Mouse (Mus musculus) heart, adult 18-20 months (tissue): ENCODE results near the gene Zfp715. TPM values are rescaled to one million over a fixed set of nuclear protein-coding genes. Genes with fewer than 3 reads are reported as not detected.
"Not testable (repeated sequence)": the region's sequence is repeated elsewhere in the genome, so short reads cannot be mapped to it uniquely, and the experiment has no call there.

Source experiments
- DNase-seq, 2 experiments: peaks; one replicate each; pipeline ENCODE4 v3.0.0; 2021 to 2022; ENCODE audit warnings: mixed read lengths in 1 of 2
- total RNA-seq, 2 experiments: library from RNA; stranded (reverse); gene quantifications; 2 replicates each; pipeline ENCODE4 v1.2.3; 2021

Gene Zfp715
- total RNA-seq, 2 experiments from 2014 or later = 12.8 to 16.2 TPM

- peak; percentile 66 to 79 for DNase-seq
Measured at GRCm38 (mm10) chr7:43305235-43305634, 7.9 kb downstream of the Zfp715 start.

- DNase-seq = no peak
Measured at GRCm38 (mm10) chr7:43291524-43291923, 21.6 kb downstream of the Zfp715 start.

DNA sequence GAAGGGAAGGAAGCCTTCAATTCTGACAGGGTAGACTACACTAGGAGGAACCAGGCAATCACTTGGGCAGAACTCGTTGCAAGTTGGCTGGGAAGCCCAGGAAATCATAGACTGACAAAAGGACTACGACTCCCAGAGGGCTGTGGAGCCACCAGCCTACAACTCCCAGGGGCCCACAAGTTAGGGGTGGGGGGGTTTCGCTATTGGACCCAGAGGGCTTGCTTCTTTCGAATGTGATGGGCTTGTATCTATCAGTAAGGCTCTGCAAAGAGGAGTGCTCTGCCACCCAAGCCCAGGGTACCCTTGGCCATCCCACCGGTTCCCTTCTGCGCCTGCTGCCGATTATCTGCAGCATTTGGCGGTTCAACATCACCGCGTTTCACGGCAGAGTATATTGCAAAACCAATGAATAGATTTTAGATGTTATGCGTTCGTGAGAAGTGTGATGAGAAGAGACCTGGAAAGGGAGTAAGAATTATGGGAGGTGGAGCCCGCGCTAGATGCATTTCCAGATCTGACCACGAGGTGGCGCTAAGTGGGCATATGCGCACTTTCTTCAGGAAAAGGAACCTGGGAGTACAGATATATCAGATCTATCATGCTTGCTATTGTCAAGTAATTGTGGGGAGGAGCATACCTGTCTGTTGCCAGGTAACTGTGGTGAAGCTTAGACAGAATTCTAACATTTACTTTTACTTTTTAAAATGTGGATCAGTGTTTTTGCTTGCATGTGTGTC, 30.1 kb downstream of the Zfp715 start:
- peak; percentile 64 to 91 for DNase-seq

DNA sequence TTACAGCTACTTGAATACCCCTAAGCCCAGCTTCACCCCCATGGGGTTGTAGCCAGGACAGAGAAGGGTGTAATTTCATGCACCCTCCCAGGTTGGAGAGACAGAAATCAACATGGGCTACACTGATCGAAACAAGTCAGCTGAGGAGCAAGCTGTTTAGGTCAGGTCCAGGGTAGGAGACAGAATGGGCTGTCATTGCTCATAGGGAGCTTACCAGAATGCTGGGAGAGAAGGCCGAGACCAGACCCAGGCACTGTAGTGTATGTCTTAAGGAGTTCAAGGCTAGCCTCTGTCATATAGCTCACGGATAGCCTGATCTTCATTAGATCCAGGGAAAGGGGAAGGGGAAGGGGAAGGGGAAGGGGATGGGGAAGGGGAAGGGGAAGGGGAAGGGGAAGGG, 30.6 kb downstream of the Zfp715 start:
- no peak for DNase-seq

- peak in 1 of 2 experiments; percentile 36 for DNase-seq
Measured at GRCm38 (mm10) chr7:43277401-43277800, 35.7 kb downstream of the Zfp715 start.

DNA sequence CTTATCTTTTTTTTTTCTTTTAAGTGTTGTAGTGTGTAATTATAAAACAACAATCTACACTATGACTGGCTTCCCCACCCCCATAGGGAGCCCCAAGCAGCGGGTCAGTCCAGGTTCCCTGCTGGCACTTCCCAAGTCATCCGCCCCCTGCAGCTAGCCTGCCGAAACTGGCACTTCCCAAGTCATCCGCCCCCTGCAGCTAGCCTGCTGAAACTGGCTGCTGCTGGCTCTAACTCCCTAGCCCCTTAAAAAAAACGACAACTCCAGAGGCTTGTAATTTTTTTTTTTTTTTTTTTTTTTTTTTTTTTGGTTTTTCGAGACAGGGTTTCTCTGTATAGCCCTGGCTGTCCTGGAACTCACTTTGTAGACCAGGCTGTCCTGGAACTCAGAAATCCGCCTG, 36.9 kb downstream of the Zfp715 start:
- not testable (repeated sequence) for DNase-seq

- DNase-seq = no peak
Measured at GRCm38 (mm10) chr7:43273476-43273875, 39.6 kb downstream of the Zfp715 start.

DNA sequence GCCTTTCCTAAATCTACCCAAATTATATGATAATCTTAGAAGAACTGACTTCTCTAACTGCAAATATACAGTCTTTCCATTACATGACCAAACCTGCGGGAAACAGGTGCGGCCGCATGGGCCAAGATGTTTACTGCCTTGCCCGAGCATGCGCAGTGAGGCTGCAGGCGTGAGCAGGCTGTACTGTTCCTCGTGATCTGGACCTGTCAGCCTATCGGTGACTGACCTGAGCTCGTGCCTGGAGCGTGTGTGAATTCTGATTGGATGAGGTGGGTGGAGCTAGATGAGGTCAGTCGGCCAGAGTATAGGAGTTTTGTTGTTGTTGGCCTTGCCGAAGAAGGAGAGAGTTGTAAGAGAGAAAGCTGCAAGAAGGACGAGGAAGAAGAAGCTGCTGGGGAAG, 45.7 kb downstream of the Zfp715 start:
- DNase-seq = not testable (repeated sequence)

DNA sequence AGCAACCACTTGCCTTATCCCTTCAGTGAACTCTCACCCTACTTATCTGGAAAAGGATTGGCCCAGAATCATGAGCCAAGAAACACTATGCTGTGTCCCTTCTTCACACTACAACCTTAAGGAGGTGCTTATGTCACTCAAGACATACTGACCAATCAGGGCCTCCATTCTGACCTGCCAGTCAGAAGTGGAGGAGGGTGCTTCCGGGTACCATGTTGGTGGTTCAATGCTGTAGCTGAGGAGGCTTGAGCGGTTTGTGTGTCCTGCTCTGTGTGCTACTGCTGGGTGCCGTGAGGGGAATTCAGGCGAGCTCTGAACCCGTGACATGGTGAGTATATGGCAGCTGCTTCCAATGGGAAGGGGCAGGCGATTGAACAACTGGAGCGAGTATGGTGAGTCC, 59.6 kb downstream of the Zfp715 start:
- DNase-seq = no peak

DNA sequence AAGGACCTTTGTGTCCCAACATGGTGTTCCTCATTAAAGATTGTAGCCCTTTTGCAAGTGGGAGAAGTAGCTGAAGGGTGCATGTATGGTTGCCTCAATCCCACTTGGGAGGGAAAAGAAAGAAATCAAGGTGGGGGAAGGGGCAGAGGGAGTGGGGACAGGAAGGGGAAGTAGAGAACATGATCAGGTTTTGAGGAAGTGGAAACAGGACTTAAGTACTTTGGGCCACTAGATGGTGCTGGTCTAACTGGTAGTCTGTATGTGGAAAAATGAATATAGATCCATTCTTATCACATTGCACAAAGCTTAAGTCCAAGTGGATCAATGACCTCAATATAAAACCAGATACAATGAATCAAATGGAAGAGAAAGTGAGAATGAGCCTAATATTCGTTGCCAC, 62.4 kb downstream of the Zfp715 start:
- DNase-seq = not testable (repeated sequence)

Other genes starting within 250 kb of the Zfp715 start
- not detected for gene Zfp936, start 199.1 kb downstream of the Zfp715 start, total RNA-seq
- gene Siglecf, start 38.0 kb upstream of the Zfp715 start, total RNA-seq = not detected
- gene Siglecg, start 94.9 kb upstream of the Zfp715 start, total RNA-seq = 1 to 10 TPM in 1 of 2 experiments, under 1 TPM in 1; 0.15 to 1.2 TPM
- not detected for gene Lim2, start 114.4 kb upstream of the Zfp715 start, total RNA-seq
- gene Nkg7, start 123.8 kb upstream of the Zfp715 start, total RNA-seq = 1 to 10 TPM; 1.1 to 2.2 TPM
- not detected for gene Cldnd2, start 127.5 kb upstream of the Zfp715 start, total RNA-seq
- 1,000 to 10,000 TPM; 1,290 to 1,427 TPM for gene Etfb, start 130.8 kb upstream of the Zfp715 start, total RNA-seq
- under 1 TPM in 1 of 2 experiments, not detected in 1; 0.60 TPM for gene Gm45233, start 130.8 kb upstream of the Zfp715 start, total RNA-seq
- gene Vsig10l, start 149.9 kb upstream of the Zfp715 start, total RNA-seq = 1 to 10 TPM in 1 of 2 experiments, under 1 TPM in 1; 0.69 to 1.3 TPM
- under 1 TPM in 1 of 2 experiments, not detected in 1; 0.36 TPM for gene Iglon5, start 176.8 kb upstream of the Zfp715 start, total RNA-seq
- gene 4931406B18Rik, start 192.6 kb upstream of the Zfp715 start, total RNA-seq = not detected
- 1 to 10 TPM; 2.3 to 3.0 TPM for gene Cd33, start 231.1 kb upstream of the Zfp715 start, total RNA-seq
- gene Zfp658, start 249.0 kb upstream of the Zfp715 start, total RNA-seq = under 1 TPM; 0.79 to 0.85 TPM